Mouse (Mus musculus): ENCODE results near the gene T.
A peak's percentile ranks its signal among the peaks of the same experiment; 100 is the strongest.
"Not testable (repeated sequence)": the region's sequence is repeated elsewhere in the genome, so short reads cannot be mapped to it uniquely, and the experiment has no call there.

T gene

GRCm38 (mm10) chr17:8433978-8434960, at the start of gene T:
T (plus strand) TSS chr17:8434423.
- DNase-seq (ENCODE audit: low spot score in 2 of 2): no peak

GRCm38 (mm10) chr17:8385441-8385840, 48.8 kb upstream of the T start:
- DNase-seq (ENCODE audit: low spot score in 2 of 2): no peak

- peak in 1 of 2 experiments; percentile 52 for DNase-seq (ENCODE audit: low spot score in 2 of 2)
These were observed 45.8 kb upstream of the T start for GRCm38 (mm10) chr17:8388463-8388862.

GRCm38 (mm10) chr17:8388990-8389789, 45.0 kb upstream of the T start:
- DNase-seq (ENCODE audit: low spot score in 2 of 2): peak in 1 of 2 experiments; percentile 21

GRCm38 (mm10) chr17:8389790-8390095, 44.5 kb upstream of the T start:
- no peak for DNase-seq (ENCODE audit: low spot score in 2 of 2)

- no peak for DNase-seq (ENCODE audit: low spot score in 2 of 2)
These were observed 43.7 kb upstream of the T start for GRCm38 (mm10) chr17:8390487-8390886.

- DNase-seq (ENCODE audit: low spot score in 2 of 2): no peak
These were observed 37.9 kb upstream of the T start for GRCm38 (mm10) chr17:8396371-8396770.

GRCm38 (mm10) chr17:8397946-8398345, 36.3 kb upstream of the T start:
- DNase-seq (ENCODE audit: low spot score in 2 of 2): no peak

- DNase-seq (ENCODE audit: low spot score in 2 of 2): not testable (repeated sequence)
These were observed 30.3 kb upstream of the T start for GRCm38 (mm10) chr17:8403932-8404331.

GRCm38 (mm10) chr17:8406285-8406684, 27.9 kb upstream of the T start:
- no peak for DNase-seq (ENCODE audit: low spot score in 2 of 2)

- DNase-seq (ENCODE audit: low spot score in 2 of 2): not testable (repeated sequence)
These were observed 26.2 kb upstream of the T start for GRCm38 (mm10) chr17:8408002-8408401.

- peak in 1 of 2 experiments; percentile 13 for DNase-seq (ENCODE audit: low spot score in 2 of 2)
These were observed 25.5 kb upstream of the T start for GRCm38 (mm10) chr17:8408589-8409295.

GRCm38 (mm10) chr17:8410330-8410729, 23.9 kb upstream of the T start:
- no peak for DNase-seq (ENCODE audit: low spot score in 2 of 2)

- no peak for DNase-seq (ENCODE audit: low spot score in 2 of 2)
These were observed 20.6 kb upstream of the T start for GRCm38 (mm10) chr17:8413656-8414055.

- DNase-seq (ENCODE audit: low spot score in 2 of 2): no peak
These were observed 18.7 kb upstream of the T start for GRCm38 (mm10) chr17:8415533-8415932.

- no peak for DNase-seq (ENCODE audit: low spot score in 2 of 2)
These were observed 17.4 kb upstream of the T start for GRCm38 (mm10) chr17:8416865-8417264.

- peak in 1 of 2 experiments; percentile 17 for DNase-seq (ENCODE audit: low spot score in 2 of 2)
These were observed 13.5 kb upstream of the T start for GRCm38 (mm10) chr17:8420739-8421138.

GRCm38 (mm10) chr17:8421517-8421916, 12.7 kb upstream of the T start:
- no peak for DNase-seq (ENCODE audit: low spot score in 2 of 2)

GRCm38 (mm10) chr17:8423283-8423682, 10.9 kb upstream of the T start:
- DNase-seq (ENCODE audit: low spot score in 2 of 2): peak in 1 of 2 experiments; percentile 44

GRCm38 (mm10) chr17:8429436-8429835, 4.8 kb upstream of the T start:
- no peak for DNase-seq (ENCODE audit: low spot score in 2 of 2)

- DNase-seq (ENCODE audit: low spot score in 2 of 2): no peak
These were observed 4.3 kb upstream of the T start for GRCm38 (mm10) chr17:8429896-8430295.

- no peak for DNase-seq (ENCODE audit: low spot score in 2 of 2)
These were observed 1.9 kb upstream of the T start for GRCm38 (mm10) chr17:8432179-8432800.

All from thymus, postnatal 10 days (tissue).